Mouse (Mus musculus): Measurements from ENCODE around the gene Cd22. TPM values are rescaled to one million over a fixed set of nuclear protein-coding genes. Genes with fewer than 3 reads are reported as not detected.

Cd22 gene
- polyA plus RNA-seq, 1 experiment from 2014 or later, result 0.22 TPM

DNA sequence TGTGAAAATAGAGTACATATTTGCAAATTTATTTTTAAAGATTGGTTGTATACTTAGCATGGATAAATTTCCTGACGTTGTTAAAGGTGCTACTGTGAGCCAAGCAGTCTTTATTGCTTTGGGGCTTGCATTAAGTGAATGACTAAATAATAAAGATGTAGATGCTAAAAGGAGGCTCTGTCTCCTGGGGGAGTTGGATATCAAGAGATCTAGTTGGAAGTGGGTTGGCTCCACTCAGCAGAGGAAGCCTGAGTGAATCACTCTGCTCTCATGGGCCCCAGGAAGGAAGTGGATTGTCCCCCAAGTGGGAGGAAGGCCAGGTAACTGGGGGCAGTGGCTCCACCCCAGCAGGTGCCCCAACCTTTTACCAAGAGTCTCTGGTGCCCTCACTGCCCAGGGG lies 22.4 kb downstream of the Cd22 start:
- DNase-seq (ENCODE audit: low spot score), result no peak
- ATAC-seq (ENCODE audit: low read depth), result no peak
- H3K27ac ChIP-seq (replicated peaks; ENCODE audit: low read depth, low read length), result no peak overlapping the region
- H3K4me3 ChIP-seq (ENCODE audit: low read depth, low read length), result no peak overlapping the region
- WGBS, result 72% methylated on average over 1 of the region's 1 CpGs
- no peaks in the 10 kb centered on the region for H3K9me3 ChIP-seq (ENCODE audit: control insufficient read depth, low read length)
- H3K4me1 ChIP-seq (ENCODE audit: control insufficient read depth, insufficient read depth, low read length), result no peaks in the 10 kb centered on the region
- no peaks in the 10 kb centered on the region for H3K36me3 ChIP-seq (ENCODE audit: control insufficient read depth, insufficient read depth, low read length)
- no peak overlapping the region for H3K9ac ChIP-seq (ENCODE audit: low read depth, low read length)
- H3K4me2 ChIP-seq (ENCODE audit: low read depth, low read length), result no peak overlapping the region
- H3K27me3 ChIP-seq (replicated peaks; ENCODE audit: control insufficient read depth, insufficient read depth, low read length), result peaks cover 4% of the 10 kb centered on the region; the same call in 1 of the 2 replicates

DNA sequence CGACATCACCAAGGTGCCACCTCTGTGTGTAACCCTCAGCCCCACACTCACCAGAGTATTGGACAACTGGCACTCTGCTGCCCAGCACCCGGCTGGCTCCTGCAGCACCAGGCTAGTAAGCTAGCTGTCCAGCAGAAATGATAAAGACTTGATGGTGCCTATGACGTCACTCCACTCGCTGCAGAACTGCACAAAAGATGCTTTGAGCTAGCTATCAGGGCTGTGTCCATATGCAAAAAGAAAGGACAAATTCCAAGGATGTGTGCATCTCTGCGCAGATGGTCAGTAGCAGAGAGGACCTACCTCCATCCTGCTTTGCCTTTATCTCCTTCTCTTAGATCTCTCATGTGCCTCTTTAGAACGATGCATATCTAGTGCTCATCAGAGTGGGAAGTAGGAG lies 24.1 kb downstream of the Cd22 start, which contains the start of gene Ffar3:
TSS of gene Ffar3 (minus strand) at position 101 of the 400 bp plus-strand sequence.
- Histone ChIP-seq H3K4me3 (ENCODE audit: low read depth, low read length) (no peak within 1 kb of the TSS), H3K4me1 (ENCODE audit: control insufficient read depth, insufficient read depth, low read length) (no peaks in the 10 kb centered on the region), H3K9ac (ENCODE audit: low read depth, low read length) (no peak within 1 kb of the TSS), H3K27me3 (replicated peaks; ENCODE audit: control insufficient read depth, insufficient read depth, low read length) (peaks cover 4% of the 10 kb centered on the region; the same call in 1 of the 2 replicates), H3K36me3 (ENCODE audit: control insufficient read depth, insufficient read depth, low read length) (no peaks in the 10 kb centered on the region), H3K27ac (replicated peaks; ENCODE audit: low read depth, low read length) (no peak within 1 kb of the TSS), H3K4me2 (ENCODE audit: low read depth, low read length) (no peak within 1 kb of the TSS), H3K9me3 (ENCODE audit: control insufficient read depth, low read length) (no peaks in the 10 kb centered on the region)
- DNase-seq (ENCODE audit: low spot score) (no peak), ATAC-seq (ENCODE audit: low read depth) (no peak)
- 85% methylated on average over 6 of the region's 6 CpGs for WGBS

DNA sequence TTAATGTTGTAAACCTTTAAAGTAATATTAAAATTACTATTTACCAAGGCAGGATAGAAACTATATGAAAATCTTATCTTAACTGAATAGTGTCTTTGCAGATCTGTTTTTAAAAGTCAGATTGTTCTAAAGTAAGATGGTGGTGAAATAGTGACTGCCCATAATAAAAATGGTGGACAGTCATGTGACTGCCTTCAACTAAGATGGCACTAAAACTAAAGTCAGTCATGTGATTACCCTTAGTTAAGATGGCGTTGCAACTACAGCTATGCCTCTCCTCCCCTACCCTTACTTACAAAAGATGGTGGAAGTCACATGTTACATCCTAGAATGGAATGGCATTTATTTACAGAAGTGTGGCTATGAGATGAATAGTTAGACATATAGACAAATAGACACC lies 28.7 kb downstream of the Cd22 start:
- no peaks in the 10 kb centered on the region for H3K4me1 ChIP-seq (ENCODE audit: control insufficient read depth, insufficient read depth, low read length)
- no peak overlapping the region for H3K4me3 ChIP-seq (ENCODE audit: low read depth, low read length)
- 72% methylated on average over 1 of the region's 1 CpGs for WGBS
- no peaks in the 10 kb centered on the region for H3K36me3 ChIP-seq (ENCODE audit: control insufficient read depth, insufficient read depth, low read length)
- no peaks in the 10 kb centered on the region for H3K9me3 ChIP-seq (ENCODE audit: control insufficient read depth, low read length)
- ATAC-seq (ENCODE audit: low read depth) (no peak), DNase-seq (ENCODE audit: low spot score) (no peak)
- H3K27ac ChIP-seq (replicated peaks; ENCODE audit: low read depth, low read length), result no peak overlapping the region
- H3K27me3 ChIP-seq (replicated peaks; ENCODE audit: control insufficient read depth, insufficient read depth, low read length), result 0 out of 2 replicates have a peak, but pooled peaks cover 4% of the 10 kb centered on the region
- H3K9ac ChIP-seq (ENCODE audit: low read depth, low read length), result no peak overlapping the region
- H3K4me2 ChIP-seq (ENCODE audit: low read depth, low read length), result no peak overlapping the region

- Histone ChIP-seq H3K27ac (replicated peaks; ENCODE audit: low read depth, low read length) (no peak overlapping the region), H3K27me3 (replicated peaks; ENCODE audit: control insufficient read depth, insufficient read depth, low read length) (no peaks in the 10 kb centered on the region), H3K36me3 (ENCODE audit: control insufficient read depth, insufficient read depth, low read length) (no peaks in the 10 kb centered on the region), H3K9ac (ENCODE audit: low read depth, low read length) (no peak overlapping the region), H3K4me2 (ENCODE audit: low read depth, low read length) (no peak overlapping the region), H3K4me3 (ENCODE audit: low read depth, low read length) (no peak overlapping the region), H3K4me1 (ENCODE audit: control insufficient read depth, insufficient read depth, low read length) (no peaks in the 10 kb centered on the region), H3K9me3 (ENCODE audit: control insufficient read depth, low read length) (no peaks in the 10 kb centered on the region)
- 78% methylated on average over 6 of the region's 6 CpGs for WGBS
- ATAC-seq (ENCODE audit: low read depth) (no peak), DNase-seq (ENCODE audit: low spot score) (no peak)
These were observed 32.2 kb downstream of the Cd22 start for GRCm38 (mm10) chr7:30847934-30848333.

DNA sequence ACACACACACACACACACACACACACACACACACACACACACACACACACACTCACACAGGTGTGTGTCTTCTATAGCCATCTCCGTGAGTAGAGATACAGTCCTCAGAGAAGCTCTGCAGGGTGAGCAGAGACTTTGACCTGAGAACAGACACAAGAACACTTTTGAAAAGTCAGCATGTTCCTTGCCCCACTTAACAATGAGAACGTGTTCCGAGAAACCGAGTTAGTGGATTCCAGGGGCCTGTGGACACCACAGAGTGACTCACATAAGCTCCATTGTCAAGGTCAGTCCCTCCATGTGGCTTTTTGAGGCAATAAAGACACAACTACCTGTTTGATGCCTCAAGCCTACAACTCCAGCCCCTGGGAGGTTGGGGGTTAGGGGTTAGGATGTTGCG lies 32.8 kb downstream of the Cd22 start:
- ATAC-seq (ENCODE audit: low read depth), result no peak

GRCm38 (mm10) chr7:30846505-30847053 lies 33.6 kb downstream of the Cd22 start:
- WGBS, result 78% methylated on average over 2 of the region's 2 CpGs
- no peak for ATAC-seq (ENCODE audit: low read depth)
- no peak overlapping the region for H3K9ac ChIP-seq (ENCODE audit: low read depth, low read length)
- H3K4me1 ChIP-seq (ENCODE audit: control insufficient read depth, insufficient read depth, low read length), result no peaks in the 10 kb centered on the region
- H3K4me3 ChIP-seq (ENCODE audit: low read depth, low read length), result no peak overlapping the region
- no peaks in the 10 kb centered on the region for H3K27me3 ChIP-seq (replicated peaks; ENCODE audit: control insufficient read depth, insufficient read depth, low read length)
- no peak for DNase-seq (ENCODE audit: low spot score)
- H3K4me2 ChIP-seq (ENCODE audit: low read depth, low read length), result no peak overlapping the region
- H3K27ac ChIP-seq (replicated peaks; ENCODE audit: low read depth, low read length), result no peak overlapping the region
- H3K9me3 ChIP-seq (ENCODE audit: control insufficient read depth, low read length), result no peaks in the 10 kb centered on the region
- no peaks in the 10 kb centered on the region for H3K36me3 ChIP-seq (ENCODE audit: control insufficient read depth, insufficient read depth, low read length)

More for the DNA sequence above, 32.8 kb downstream of the Cd22 start:
- Histone ChIP-seq H3K9ac (ENCODE audit: low read depth, low read length) (no peak overlapping the region), H3K9me3 (ENCODE audit: control insufficient read depth, low read length) (no peaks in the 10 kb centered on the region), H3K27ac (replicated peaks; ENCODE audit: low read depth, low read length) (no peak overlapping the region), H3K36me3 (ENCODE audit: control insufficient read depth, insufficient read depth, low read length) (no peaks in the 10 kb centered on the region), H3K4me3 (ENCODE audit: low read depth, low read length) (no peak overlapping the region), H3K27me3 (replicated peaks; ENCODE audit: control insufficient read depth, insufficient read depth, low read length) (no peaks in the 10 kb centered on the region), H3K4me1 (ENCODE audit: control insufficient read depth, insufficient read depth, low read length) (no peaks in the 10 kb centered on the region), H3K4me2 (ENCODE audit: low read depth, low read length) (no peak overlapping the region)
- DNase-seq (ENCODE audit: low spot score), result no peak
- 67% methylated on average over 5 of the region's 5 CpGs for WGBS

DNA sequence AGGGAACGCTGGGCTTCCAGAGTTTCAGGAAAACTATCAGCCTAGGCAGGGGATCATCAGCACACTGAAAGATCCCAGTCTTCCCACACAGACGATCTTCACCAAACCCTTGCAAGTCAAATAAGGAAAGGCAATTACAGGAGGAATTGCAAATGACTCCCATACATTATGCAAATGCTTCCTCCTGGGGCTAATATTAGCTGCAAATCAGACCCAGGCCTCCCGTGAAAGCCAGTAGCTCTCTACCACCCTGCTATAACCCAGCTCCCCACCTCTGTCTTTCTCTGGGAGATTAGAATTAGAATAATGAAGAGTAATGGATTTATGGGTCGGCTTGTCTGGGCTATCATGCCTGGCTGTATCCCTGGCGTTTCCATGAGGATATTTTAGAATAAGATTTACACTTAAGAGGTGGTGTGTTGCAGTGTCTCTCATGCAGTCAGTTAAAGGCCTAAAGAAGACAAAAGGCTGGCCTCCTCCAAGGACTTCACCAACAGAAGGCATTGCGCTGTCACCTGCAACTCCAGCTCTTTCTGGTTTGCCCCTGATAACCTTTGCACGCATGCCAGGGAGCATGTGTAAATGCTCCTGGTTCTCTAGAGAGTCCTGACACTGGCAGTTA lies 35.4 kb downstream of the Cd22 start:
- H3K27ac ChIP-seq (replicated peaks; ENCODE audit: low read depth, low read length), result no peak overlapping the region
- DNase-seq (ENCODE audit: low spot score) (no peak), ATAC-seq (ENCODE audit: low read depth) (no peak)
- H3K36me3 ChIP-seq (ENCODE audit: control insufficient read depth, insufficient read depth, low read length), result no peaks in the 10 kb centered on the region
- WGBS, result 37% methylated on average over 7 of the region's 7 CpGs
- H3K4me2 ChIP-seq (ENCODE audit: low read depth, low read length), result no peak overlapping the region
- H3K4me1 ChIP-seq (ENCODE audit: control insufficient read depth, insufficient read depth, low read length), result no peaks in the 10 kb centered on the region
- no peaks in the 10 kb centered on the region for H3K27me3 ChIP-seq (replicated peaks; ENCODE audit: control insufficient read depth, insufficient read depth, low read length)
- H3K9me3 ChIP-seq (ENCODE audit: control insufficient read depth, low read length), result no peaks in the 10 kb centered on the region
- H3K4me3 ChIP-seq (ENCODE audit: low read depth, low read length), result no peak overlapping the region
- no peak overlapping the region for H3K9ac ChIP-seq (ENCODE audit: low read depth, low read length)

DNA sequence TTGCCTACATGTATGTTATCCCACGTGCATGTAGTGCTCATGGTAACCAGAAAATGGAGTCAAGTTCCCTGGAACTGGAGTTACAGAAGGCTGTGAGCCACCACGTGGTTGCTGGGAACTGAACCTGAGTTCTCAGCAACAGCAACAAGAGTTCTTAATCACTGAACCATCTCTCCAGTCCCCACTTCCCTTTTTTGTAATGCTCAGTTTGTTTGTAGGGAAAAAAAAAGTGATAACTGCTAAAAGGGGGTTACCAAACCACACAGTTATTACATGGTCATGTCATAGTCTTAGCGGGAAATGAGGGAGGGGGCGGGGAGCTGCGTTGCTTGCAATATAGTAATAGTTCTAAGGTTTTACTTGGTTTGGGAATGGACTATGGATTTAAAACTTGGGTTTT lies 38.0 kb downstream of the Cd22 start:
- H3K4me1 ChIP-seq (ENCODE audit: control insufficient read depth, insufficient read depth, low read length), result no peaks in the 10 kb centered on the region
- DNase-seq (ENCODE audit: low spot score), result no peak
- H3K4me2 ChIP-seq (ENCODE audit: low read depth, low read length), result no peak overlapping the region
- no peak overlapping the region for H3K9ac ChIP-seq (ENCODE audit: low read depth, low read length)
- H3K36me3 ChIP-seq (ENCODE audit: control insufficient read depth, insufficient read depth, low read length), result no peaks in the 10 kb centered on the region
- no peaks in the 10 kb centered on the region for H3K9me3 ChIP-seq (ENCODE audit: control insufficient read depth, low read length)
- H3K4me3 ChIP-seq (ENCODE audit: low read depth, low read length), result no peak overlapping the region
- WGBS, result 80% methylated on average over 5 of the region's 5 CpGs
- no peaks in the 10 kb centered on the region for H3K27me3 ChIP-seq (replicated peaks; ENCODE audit: control insufficient read depth, insufficient read depth, low read length)
- no peak overlapping the region for H3K27ac ChIP-seq (replicated peaks; ENCODE audit: low read depth, low read length)
- ATAC-seq (ENCODE audit: low read depth), result no peak

- no peaks in the 10 kb centered on the region for H3K4me1 ChIP-seq (ENCODE audit: control insufficient read depth, insufficient read depth, low read length)
- H3K4me3 ChIP-seq (ENCODE audit: low read depth, low read length), result no peak overlapping the region
- WGBS, result 65% methylated on average over 4 of the region's 4 CpGs
- H3K27me3 ChIP-seq (replicated peaks; ENCODE audit: control insufficient read depth, insufficient read depth, low read length), result no peaks in the 10 kb centered on the region
- no peak overlapping the region for H3K9ac ChIP-seq (ENCODE audit: low read depth, low read length)
- no peak overlapping the region for H3K4me2 ChIP-seq (ENCODE audit: low read depth, low read length)
- no peak for ATAC-seq (ENCODE audit: low read depth)
- H3K27ac ChIP-seq (replicated peaks; ENCODE audit: low read depth, low read length), result no peak overlapping the region
- DNase-seq (ENCODE audit: low spot score), result no peak
- H3K9me3 ChIP-seq (ENCODE audit: control insufficient read depth, low read length), result no peaks in the 10 kb centered on the region
- no peaks in the 10 kb centered on the region for H3K36me3 ChIP-seq (ENCODE audit: control insufficient read depth, insufficient read depth, low read length)
These were observed 38.8 kb downstream of the Cd22 start for GRCm38 (mm10) chr7:30841379-30841778.

Data from embryonic facial prominence, embryonic 14.5 days (tissue).